Mouse (Mus musculus) Patski (cell line): ENCODE measurements around the gene Agfg2. TPM values are rescaled to one million over a fixed set of nuclear protein-coding genes. Genes with fewer than 3 reads are reported as not detected.
A peak's percentile ranks its signal among the peaks of the same experiment; 100 is the strongest.
"Not testable (repeated sequence)": the region's sequence is repeated elsewhere in the genome, so short reads cannot be mapped to it uniquely, and the experiment has no call there.

Source experiments
- ATAC-seq: fragments of 100-300 bp; one replicate; pipeline ENCODE4 v1.8.0; 2021
- CTCF ChIA-PET: fragments of 350-600 bp; sonication (Branson Sonifier 250); formaldehyde crosslinking; loops from one replicate; lab custom pipeline; 2022; ENCODE audit warnings: inconsistent platforms; lab: Charles Lee
- POLR2A ChIA-PET: fragments of 350-600 bp; sonication (Branson Sonifier 250); formaldehyde crosslinking; loops from one replicate; lab custom pipeline; 2022; ENCODE audit warnings: antibody characterized with exemption, inconsistent platforms; lab: Charles Lee
- DNase-seq: peaks from one replicate; pipeline ENCODE4 v3.0.0-alpha.2; 2011; ENCODE audit warnings: low read depth, low spot score
- H3K27me3 ChIP-seq: fragments of 371-371 bp; one replicate; pipeline ENCODE4 v1.5.1; 2021
- CTCF ChIP-seq: fragments of 100-300 bp; IDR thresholded peaks from one replicate; pipeline ENCODE4 v1.5.1; 2021
- in situ Hi-C: fragments of 300-500 bp; cut with MboI; formaldehyde crosslinking; loops from 3 replicates; pipeline ENCODE4 v1.11.1; 2018; ENCODE audit warnings: low pct_unique_long_range_greater_than_20kb, mixed read lengths
- polyA plus RNA-seq: library from polyadenylated mRNA; unstranded; gene quantifications from one replicate; pipeline ENCODE4 v1.2.3, GENCODE M21; 2021

Gene Agfg2
- polyA plus RNA-seq, 1 experiment from 2014 or later, result 33.1 TPM

DNA sequence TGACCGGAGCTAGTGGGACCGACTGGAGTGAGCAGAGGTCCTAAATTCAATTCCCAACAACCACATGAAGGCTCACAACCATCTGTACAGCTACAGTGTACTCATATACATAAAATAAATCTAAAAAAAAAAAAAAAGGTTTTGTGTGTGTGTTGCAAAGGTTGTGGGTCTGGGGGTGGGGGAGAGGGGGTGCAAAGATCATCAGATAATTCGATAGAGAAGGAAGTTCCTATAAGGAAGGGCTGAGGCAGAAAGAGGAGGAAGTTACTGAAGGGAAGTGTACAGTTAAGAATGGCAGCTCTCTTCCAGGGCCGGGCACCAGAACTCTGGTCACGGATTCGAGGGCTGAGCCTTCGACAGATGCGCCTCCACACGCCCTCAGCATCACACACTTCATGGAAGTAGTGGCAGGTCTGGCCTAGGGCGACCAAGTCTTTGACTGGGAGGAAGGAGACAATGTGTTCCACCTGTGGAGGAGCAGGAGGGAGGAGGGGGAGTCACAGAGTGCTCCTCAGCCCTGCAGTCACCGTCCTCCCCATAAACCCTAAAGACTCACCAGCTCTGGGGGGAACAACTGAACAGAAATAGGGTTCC lies 60.5 kb downstream of the Agfg2 start:
- ChIA-PET CTCF (interaction anchor here (1.4 to 1.5 kb wide), 2 partner anchors 10 to 12 kb away, joined by 3 to 4 read pairs; partner anchors contain the start of gene Pcolce), POLR2A (interaction anchor here (1.0 kb wide), 1 partner anchor 27 kb away, joined by 4 read pairs; no protein-coding TSS in a partner anchor)
- no peak for ATAC-seq
- no peak for DNase-seq
- H3K27me3 ChIP-seq, result no peaks in the 10 kb centered on the region
- no peak for TF ChIP-seq CTCF
- in situ Hi-C loops, result no loop called here

GRCm38 (mm10) chr5:137615347-137615746 lies 69.2 kb downstream of the Agfg2 start:
- in situ Hi-C loops, result no loop called here

GRCm38 (mm10) chr5:137614921-137615320 lies 69.6 kb downstream of the Agfg2 start:
- POLR2A ChIA-PET, H3K27me3 ChIP-seq, ATAC-seq, in situ Hi-C loops, DNase-seq: not testable (repeated sequence)
- CTCF ChIA-PET, result interaction anchor here (1.1 to 2.6 kb wide), 2 partner anchors 11 to 13 kb away, joined by 3 to 11 read pairs; partner anchors contain the start of genes Fbxo24 and Lrch4

More at GRCm38 (mm10) chr5:137615347-137615746, 69.2 kb downstream of the Agfg2 start:
- CTCF ChIA-PET, result interaction anchor here (1.1 to 2.6 kb wide), 2 partner anchors 10 to 12 kb away, joined by 3 to 11 read pairs; partner anchors contain the start of genes Fbxo24 and Lrch4
- ATAC-seq, result no peak
- POLR2A ChIA-PET, result no interaction called here
- no peak for TF ChIP-seq CTCF
- no peaks in the 10 kb centered on the region for H3K27me3 ChIP-seq
- no peak for DNase-seq

DNA sequence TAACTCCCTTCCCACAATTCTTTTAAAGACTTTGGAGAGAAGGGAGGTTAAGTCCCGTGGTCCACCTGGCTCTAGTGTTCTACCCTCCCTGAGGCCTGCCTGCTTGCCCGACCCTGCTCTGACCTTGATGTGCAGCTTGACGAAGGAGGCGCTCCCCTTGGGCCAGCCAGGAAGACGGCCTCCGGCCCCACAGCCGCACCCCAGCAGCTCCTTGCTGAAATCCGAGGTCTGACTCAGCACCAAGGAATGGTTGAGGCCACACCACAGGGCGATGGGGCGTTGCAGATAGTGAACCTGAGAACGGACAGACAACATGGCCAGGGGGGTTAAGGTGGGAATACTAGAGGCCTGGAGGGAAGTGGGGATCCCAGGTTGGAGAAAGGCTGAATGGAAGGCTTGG lies 71.0 kb downstream of the Agfg2 start, which contains the start of gene Pcolce:
Gene Pcolce, minus strand, starts transcription at position 235 of the 400 bp plus-strand sequence.
- in situ Hi-C loops, result no loop called here
- DNase-seq, result peak; percentile 78
- POLR2A ChIA-PET, result interaction anchor here (0.6 to 4.1 kb wide), 5 partner anchors 8 to 62 kb away, joined by 3 to 31 read pairs (median 4); partner anchors contain the start of genes Fbxo24, Gm20605 and Lrch4
- H3K27me3 ChIP-seq, result no peaks in the 10 kb centered on the region
- no peak for TF ChIP-seq CTCF
- CTCF ChIA-PET, result interaction anchor here (0.9 to 2.6 kb wide), 5 partner anchors 11 to 146 kb away, joined by 3 to 11 read pairs (median 4); partner anchors contain the start of genes Fbxo24 and Lrch4
- ATAC-seq, result peak; percentile 86

DNA sequence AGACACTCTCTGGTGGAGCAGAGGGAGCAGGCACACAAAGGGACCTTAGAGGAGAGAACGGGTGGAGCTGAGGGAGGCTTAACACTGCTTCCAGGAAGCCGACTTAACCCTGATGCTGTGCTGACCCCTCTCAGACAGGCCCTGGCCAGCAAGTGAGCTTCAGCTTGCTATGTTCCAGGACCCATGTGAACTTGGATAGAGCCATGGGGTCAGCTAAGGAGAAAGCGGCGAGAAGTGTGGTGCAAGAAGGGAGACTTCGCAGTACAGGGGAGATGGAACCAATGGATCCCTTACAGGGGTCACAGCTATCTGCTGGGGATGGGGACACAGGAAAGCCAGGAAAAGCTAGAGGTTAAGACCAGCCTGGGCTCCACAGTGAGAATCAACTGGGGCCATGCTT lies 71.5 kb downstream of the Agfg2 start:
- no peak for TF ChIP-seq CTCF
- ChIA-PET POLR2A (interaction anchor here (1.6 to 4.1 kb wide), 2 partner anchors 14 to 17 kb away, joined by 3 to 31 read pairs; partner anchors contain the start of genes Fbxo24, Gm20605 and Lrch4), CTCF (interaction anchor here (0.9 to 2.6 kb wide), 5 partner anchors 12 to 147 kb away, joined by 3 to 11 read pairs (median 4); partner anchors contain the start of genes Fbxo24 and Lrch4)
- no peak for ATAC-seq
- in situ Hi-C loops, result no loop called here
- no peak for DNase-seq
- no peaks in the 10 kb centered on the region for H3K27me3 ChIP-seq

GRCm38 (mm10) chr5:137611245-137611602 lies 73.3 kb downstream of the Agfg2 start:
- CTCF ChIA-PET, result interaction anchor here (1.1 to 1.5 kb wide), 2 partner anchors 9 to 37 kb away, joined by 3 to 4 read pairs; no protein-coding TSS in a partner anchor
- ATAC-seq (no peak), DNase-seq (no peak)
- POLR2A ChIA-PET, result interaction anchor here (0.8 to 4.1 kb wide), 5 partner anchors 10 to 85 kb away, joined by 3 to 31 read pairs (median 5); partner anchors contain the start of genes Fbxo24, Gm20605 and Lrch4
- no peaks in the 10 kb centered on the region for H3K27me3 ChIP-seq
- in situ Hi-C loops, result no loop called here
- no peak for TF ChIP-seq CTCF

- ChIA-PET CTCF (interaction anchor here (0.7 to 1.5 kb wide), 3 partner anchors 9 to 104 kb away, joined by 3 to 4 read pairs (median 3); no protein-coding TSS in a partner anchor), POLR2A (interaction anchor here (0.8 to 4.1 kb wide), 5 partner anchors 9 to 84 kb away, joined by 3 to 31 read pairs (median 5); partner anchors contain the start of genes Fbxo24, Gm20605 and Lrch4)
- TF ChIP-seq CTCF, result no peak
- DNase-seq (no peak), ATAC-seq (peak; percentile 12)
- no peaks in the 10 kb centered on the region for H3K27me3 ChIP-seq
- in situ Hi-C loops, result no loop called here
Measured at GRCm38 (mm10) chr5:137610548-137611244, 73.8 kb downstream of the Agfg2 start.

GRCm38 (mm10) chr5:137610056-137610455 lies 74.5 kb downstream of the Agfg2 start:
- POLR2A ChIA-PET, result interaction anchor here (1.0 to 2.0 kb wide), 4 partner anchors 10 to 78 kb away, joined by 3 to 7 read pairs (median 4); no protein-coding TSS in a partner anchor
- DNase-seq (no peak), ATAC-seq (no peak)
- no peak for TF ChIP-seq CTCF
- CTCF ChIA-PET, result interaction anchor here (1.1 kb wide), 1 partner anchor 38 kb away, joined by 3 read pairs; no protein-coding TSS in a partner anchor
- H3K27me3 ChIP-seq, result no peaks in the 10 kb centered on the region
- in situ Hi-C loops, result no loop called here

- ATAC-seq, result no peak
- no peak for DNase-seq
- no peak for TF ChIP-seq CTCF
- CTCF ChIA-PET, result interaction anchor here (1.0 to 1.1 kb wide), 2 partner anchors 43 to 107 kb away, joined by 3 to 5 read pairs; partner anchors contain the start of gene Pop7
- in situ Hi-C loops, result no loop called here
- POLR2A ChIA-PET, result interaction anchor here (0.6 to 1.2 kb wide), 6 partner anchors 10 to 139 kb away, joined by 3 to 6 read pairs (median 3); partner anchors contain the start of gene Pop7
- no peaks in the 10 kb centered on the region for H3K27me3 ChIP-seq
Measured at GRCm38 (mm10) chr5:137609292-137609691, 75.2 kb downstream of the Agfg2 start.
